Mouse (Mus musculus) liver, embryonic 18 days (tissue): ENCODE results near the gene Tmem63a. TPM values are rescaled to one million over a fixed set of nuclear protein-coding genes. Genes with fewer than 3 reads are reported as not detected.

Experiments
- polyA plus RNA-seq: library from polyadenylated mRNA; depleted of rRNA; stranded (reverse); fragments of >200 nt; gene quantifications from 2 replicates; pipeline ENCODE4 v1.2.3, GENCODE M21; 2012; rRNA removed

The Tmem63a gene
- polyA plus RNA-seq, result 9.4 and 11.3 TPM in 2 replicates

DNA sequence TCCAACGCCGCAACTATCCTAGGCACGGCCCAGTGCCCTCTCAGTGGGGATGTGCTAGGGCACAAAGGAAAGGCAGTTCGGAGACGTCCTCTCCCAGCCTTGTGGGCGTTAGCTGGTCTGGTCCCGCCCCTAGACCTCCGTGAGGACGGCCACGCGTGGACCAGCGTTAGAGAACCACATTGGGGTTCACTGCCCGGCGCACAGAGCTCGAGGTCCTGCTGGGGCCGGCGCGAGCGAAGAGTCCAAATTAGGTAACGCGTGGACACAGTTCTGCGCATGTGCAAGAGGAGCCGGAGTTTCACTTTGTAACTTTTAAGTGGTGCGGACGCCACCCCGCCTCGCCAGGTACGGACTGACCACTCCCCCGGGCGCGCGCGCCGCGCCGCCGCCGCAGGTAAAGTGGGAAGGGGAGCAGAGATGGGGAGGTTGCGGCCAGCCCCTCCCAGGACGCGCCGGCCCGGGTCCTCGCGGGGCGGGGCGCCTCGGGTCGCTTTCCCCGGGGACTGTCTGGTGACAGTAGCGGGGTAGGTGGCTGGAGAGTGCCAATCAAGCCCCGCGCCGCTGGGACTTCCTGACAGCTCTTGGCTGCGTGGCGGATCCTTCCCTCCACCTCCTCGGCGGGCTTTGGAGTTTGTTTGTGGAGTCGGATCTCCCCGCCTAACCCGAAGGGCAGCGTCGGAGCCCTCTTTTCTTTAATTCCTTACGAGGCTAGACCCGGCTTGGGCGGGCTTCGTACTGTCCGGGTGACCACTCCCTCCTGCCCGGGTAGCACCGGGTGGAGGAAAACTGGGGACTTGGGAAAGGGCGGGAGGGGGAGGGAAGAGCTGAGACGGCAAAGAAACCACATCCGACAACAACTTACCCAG lies at the start of gene Tmem63a:
Gene Tmem63a, plus strand, starts transcription at position 179 of the 866 bp plus-strand sequence.

DNA sequence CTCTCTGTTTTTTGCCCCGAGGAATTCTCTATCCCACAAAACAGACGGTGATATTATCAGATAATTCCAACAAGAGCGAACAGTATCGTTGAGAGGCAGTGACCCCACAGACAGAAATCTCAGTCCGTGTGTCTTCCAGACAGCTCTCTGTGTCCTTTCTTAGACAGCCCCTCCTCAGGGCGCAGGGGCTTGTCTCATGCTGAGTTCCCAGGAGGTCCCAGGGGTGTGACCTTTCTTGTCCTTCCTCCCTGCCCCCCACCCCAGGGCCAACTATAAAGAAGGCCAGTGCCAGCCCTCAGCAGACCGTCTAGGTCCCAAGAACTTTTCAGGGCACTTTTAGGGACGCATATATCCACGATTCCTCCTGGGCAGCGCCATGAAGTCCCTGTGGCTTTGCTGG lies 49.3 kb upstream of the Tmem63a start, which contains the start of gene Lefty2:
Gene Lefty2, plus strand, starts transcription at position 301 of the 400 bp plus-strand sequence.

DNA sequence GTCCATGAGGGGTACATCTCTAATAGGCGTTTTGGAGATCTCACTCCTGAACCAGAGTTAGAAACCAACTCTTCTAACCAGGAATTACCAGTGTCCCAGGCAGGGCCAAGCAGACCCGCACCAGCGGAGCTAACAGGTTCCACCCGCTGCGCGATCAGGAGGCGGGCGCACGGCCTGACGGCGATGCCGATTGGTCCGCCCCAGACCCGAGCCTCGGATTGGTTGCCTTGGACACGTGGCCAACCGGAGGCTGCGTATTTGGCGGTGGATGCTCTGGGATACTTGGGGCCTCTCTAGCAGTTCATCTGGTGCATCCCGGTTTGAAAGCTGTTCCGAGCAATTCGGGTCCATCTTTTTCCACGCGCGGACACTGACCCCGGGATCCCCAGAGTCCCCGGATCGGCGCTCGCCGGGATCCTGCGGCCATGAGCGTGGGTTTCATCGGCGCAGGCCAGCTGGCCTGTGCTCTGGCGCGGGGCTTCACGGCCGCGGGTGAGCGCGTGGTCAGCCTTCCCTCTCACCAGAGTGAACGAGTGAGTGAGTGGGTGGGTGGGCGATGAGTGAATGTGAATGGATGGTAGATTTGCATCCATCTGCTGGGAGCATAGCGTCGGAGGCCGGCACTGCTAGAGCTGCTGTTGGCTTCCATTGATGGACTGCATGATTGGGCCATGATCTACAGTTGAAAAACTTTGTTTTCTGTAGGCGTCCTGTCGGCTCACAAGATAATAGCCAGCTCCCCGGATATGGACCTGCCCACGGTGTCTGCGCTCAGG lies 37.9 kb upstream of the Tmem63a start, which contains the start of gene Pycr2:
Gene Pycr2, plus strand, starts transcription at position 255 of the 776 bp plus-strand sequence.

DNA sequence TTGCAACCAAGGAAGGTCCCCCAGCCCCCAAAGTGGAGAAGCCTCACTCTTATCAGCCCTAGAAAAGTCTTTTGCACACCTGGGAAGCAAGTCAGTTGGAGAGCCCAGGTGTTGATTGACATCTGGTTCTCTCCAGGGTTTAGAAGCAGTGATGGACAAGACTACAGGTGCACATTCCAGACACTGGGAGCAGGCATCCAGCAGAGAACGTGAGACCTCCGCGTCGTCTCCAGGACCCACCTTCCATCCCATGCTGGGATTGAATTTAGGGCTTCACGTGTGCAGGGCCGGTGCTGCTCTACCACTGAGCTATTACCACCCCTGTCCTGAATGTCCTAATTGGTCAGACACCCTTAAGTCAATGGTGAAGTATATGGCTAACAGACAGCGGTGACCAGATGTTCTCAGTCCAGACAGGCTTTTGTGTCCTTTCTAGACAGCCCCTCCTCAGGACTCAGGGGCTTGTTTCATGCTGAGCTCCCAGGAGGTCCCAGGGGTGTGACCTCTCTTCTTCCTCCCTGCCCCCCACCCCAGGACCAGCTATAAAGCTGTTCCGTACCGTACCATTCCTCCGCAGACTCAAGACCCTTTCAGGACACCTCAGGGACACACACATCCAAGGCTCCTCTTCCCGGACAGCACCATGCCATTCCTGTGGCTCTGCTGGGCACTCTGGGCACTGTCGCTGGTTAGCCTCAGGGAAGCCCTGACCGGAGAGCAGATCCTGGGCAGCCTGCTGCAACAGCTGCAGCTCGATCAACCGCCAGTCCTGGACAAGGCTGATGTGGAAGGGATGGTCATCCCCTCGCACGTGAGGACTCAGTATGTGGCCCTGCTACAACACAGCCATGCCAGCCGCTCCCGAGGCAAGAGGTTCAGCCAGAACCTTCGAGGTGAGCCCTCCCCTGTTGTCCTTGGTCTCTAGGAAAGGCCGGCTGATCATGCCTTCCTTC lies 7.4 kb upstream of the Tmem63a start, which contains the start of gene Lefty1:
Gene Lefty1, plus strand, starts transcription at position 556 of the 953 bp plus-strand sequence.

DNA sequence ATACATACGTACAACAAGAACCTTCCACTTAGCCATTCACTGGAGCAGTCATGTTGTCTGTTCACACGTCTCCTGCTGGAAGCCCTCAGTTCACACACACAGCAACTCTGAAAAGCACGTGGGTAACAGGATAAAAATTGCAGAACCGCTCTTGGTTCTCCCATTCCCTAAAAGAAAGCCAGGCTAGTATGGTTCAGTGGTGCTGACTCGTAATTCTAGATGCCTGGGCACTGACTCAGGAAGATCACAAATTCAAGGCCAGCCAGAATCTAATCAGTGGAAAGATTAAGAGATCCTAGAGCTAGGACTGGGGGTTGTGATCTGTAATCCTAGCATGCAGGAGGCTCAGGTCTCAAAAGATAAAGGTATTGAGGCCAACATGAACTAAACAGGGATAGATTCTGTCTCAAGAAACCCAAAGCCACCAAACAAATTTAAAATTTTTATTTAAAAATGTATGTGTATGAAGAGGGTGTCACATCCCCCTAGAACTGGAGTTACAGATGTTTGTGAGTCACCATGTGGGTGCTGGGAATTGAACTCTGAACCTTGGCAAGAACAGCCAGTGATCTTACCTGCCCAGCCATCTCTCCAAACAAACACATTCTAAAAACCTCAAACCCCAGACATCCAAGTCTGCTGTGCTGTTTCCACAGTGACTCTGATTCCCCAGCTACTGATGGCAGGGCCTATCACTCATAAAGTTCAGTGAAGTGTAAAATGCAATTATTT lies 78.8 kb downstream of the Tmem63a start, which contains the start of gene Ephx1:
Gene Ephx1, minus strand, starts transcription at position 149 of the 732 bp plus-strand sequence.

Other genes with a start within 250 kb of the Tmem63a start
- 0.01 TPM in 1 of 2 replicates, not detected in the other for gene Mixl1, start 245.3 kb upstream of the Tmem63a start, polyA plus RNA-seq
- gene Acbd3, start 216.3 kb upstream of the Tmem63a start, polyA plus RNA-seq, result 12.1 and 13.3 TPM in 2 replicates
- gene H3f3a, start 128.4 kb upstream of the Tmem63a start, polyA plus RNA-seq, result 703 and 735 TPM in 2 replicates
- gene Sde2, start 91.2 kb upstream of the Tmem63a start, polyA plus RNA-seq, result 11.2 TPM in 2 replicates
- gene Lefty2, start 49.2 kb upstream of the Tmem63a start, polyA plus RNA-seq, result 0.06 TPM in 1 of 2 replicates, not detected in the other
- 30.6 and 30.9 TPM in 2 replicates for gene Pycr2, start 38.1 kb upstream of the Tmem63a start, polyA plus RNA-seq
- gene Lefty1, start 7.3 kb upstream of the Tmem63a start, polyA plus RNA-seq, result 4.4 and 4.9 TPM in 2 replicates
- 18.0 and 35.4 TPM in 2 replicates for gene Ephx1, start 78.6 kb downstream of the Tmem63a start, polyA plus RNA-seq
- 0.12 and 0.28 TPM in 2 replicates for gene 9130409I23Rik, start 108.9 kb downstream of the Tmem63a start, polyA plus RNA-seq
- gene Nvl, start 201.9 kb downstream of the Tmem63a start, polyA plus RNA-seq, result 9.6 and 11.5 TPM in 2 replicates
- gene Cnih4, start 202.3 kb downstream of the Tmem63a start, polyA plus RNA-seq, result 9.1 and 9.9 TPM in 2 replicates